Mouse (Mus musculus): ENCODE data around the gene Pgs1. TPM values are rescaled to one million over a fixed set of nuclear protein-coding genes. Genes with fewer than 3 reads are reported as not detected.

Pgs1 gene
- polyA plus RNA-seq, 1 experiment from 2014 or later = 60.7 TPM

GRCm38 (mm10) chr11:117997085-117997484, 11.0 kb downstream of the Pgs1 start:
- H3K4me3 ChIP-seq (replicated peaks) = no peak overlapping the region
- no peak for ATAC-seq (ENCODE audit: low FRiP score)
- peaks cover 40% of the 10 kb centered on the region for H3K4me1 ChIP-seq
- H3K27me3 ChIP-seq (replicated peaks) = no peaks in the 10 kb centered on the region
- WGBS = 93% methylated on average over 2 of the region's 2 CpGs
- H3K36me3 ChIP-seq = peaks cover 26% of the 10 kb centered on the region
- H3K9me3 ChIP-seq (replicated peaks) = no peaks in the 10 kb centered on the region
- no peak overlapping the region for H3K9ac ChIP-seq (replicated peaks)
- 0 out of 2 replicates have a peak overlapping the region, but pooled peaks have one; percentile 11 for H3K27ac ChIP-seq (replicated peaks)
- H3K4me2 ChIP-seq = no peak overlapping the region

GRCm38 (mm10) chr11:117998356-117998755, 12.3 kb downstream of the Pgs1 start:
- no peak for ATAC-seq (ENCODE audit: low FRiP score)
- 92% methylated on average over 4 of the region's 4 CpGs for WGBS

GRCm38 (mm10) chr11:117999260-117999934, 13.3 kb downstream of the Pgs1 start:
- H3K4me2 ChIP-seq = no peak overlapping the region
- no peaks in the 10 kb centered on the region for H3K27me3 ChIP-seq (replicated peaks)
- no peak overlapping the region for H3K4me3 ChIP-seq (replicated peaks)
- no peak for ATAC-seq (ENCODE audit: low FRiP score)
- H3K4me1 ChIP-seq = peaks cover 26% of the 10 kb centered on the region
- WGBS = 84% methylated on average over 6 of the region's 6 CpGs
- H3K36me3 ChIP-seq = peaks cover 46% of the 10 kb centered on the region
- no peaks in the 10 kb centered on the region for H3K9me3 ChIP-seq (replicated peaks)
- H3K9ac ChIP-seq (replicated peaks) = no peak overlapping the region
- no peak overlapping the region for H3K27ac ChIP-seq (replicated peaks)

More at GRCm38 (mm10) chr11:117998356-117998755, 12.3 kb downstream of the Pgs1 start:
- no peak overlapping the region for H3K9ac ChIP-seq (replicated peaks)
- no peak overlapping the region for H3K4me2 ChIP-seq
- no peak overlapping the region for H3K27ac ChIP-seq (replicated peaks)
- no peak overlapping the region for H3K4me3 ChIP-seq (replicated peaks)
- H3K4me1 ChIP-seq = peaks cover 36% of the 10 kb centered on the region
- H3K9me3 ChIP-seq (replicated peaks) = no peaks in the 10 kb centered on the region
- no peaks in the 10 kb centered on the region for H3K27me3 ChIP-seq (replicated peaks)
- H3K36me3 ChIP-seq = peaks cover 36% of the 10 kb centered on the region

GRCm38 (mm10) chr11:118000083-118000482, 14.0 kb downstream of the Pgs1 start:
- WGBS = 73% methylated on average over 1 of the region's 1 CpGs
- no peak for ATAC-seq (ENCODE audit: low FRiP score)
- Histone ChIP-seq H3K4me1 (peaks cover 19% of the 10 kb centered on the region), H3K27ac (replicated peaks) (no peak overlapping the region), H3K9me3 (replicated peaks) (no peaks in the 10 kb centered on the region), H3K36me3 (peaks cover 53% of the 10 kb centered on the region), H3K4me2 (no peak overlapping the region), H3K4me3 (replicated peaks) (no peak overlapping the region), H3K27me3 (replicated peaks) (no peaks in the 10 kb centered on the region), H3K9ac (replicated peaks) (no peak overlapping the region)

GRCm38 (mm10) chr11:118000565-118001215, 14.6 kb downstream of the Pgs1 start:
- no peak overlapping the region for H3K4me3 ChIP-seq (replicated peaks)
- H3K4me1 ChIP-seq = peaks cover 13% of the 10 kb centered on the region
- 94% methylated on average over 7 of the region's 7 CpGs for WGBS
- H3K27me3 ChIP-seq (replicated peaks) = no peaks in the 10 kb centered on the region
- no peak overlapping the region for H3K9ac ChIP-seq (replicated peaks)
- no peaks in the 10 kb centered on the region for H3K9me3 ChIP-seq (replicated peaks)
- ATAC-seq (ENCODE audit: low FRiP score) = no peak
- no peak overlapping the region for H3K27ac ChIP-seq (replicated peaks)
- no peak overlapping the region for H3K4me2 ChIP-seq
- peaks cover 59% of the 10 kb centered on the region for H3K36me3 ChIP-seq

GRCm38 (mm10) chr11:118003176-118003575, 17.1 kb downstream of the Pgs1 start:
- Histone ChIP-seq H3K4me2 (no peak overlapping the region), H3K9me3 (replicated peaks) (no peaks in the 10 kb centered on the region), H3K9ac (replicated peaks) (no peak overlapping the region; the same call in 1 of the 2 replicates), H3K27ac (replicated peaks) (no peak overlapping the region), H3K4me1 (peaks cover 10% of the 10 kb centered on the region; the same call in 1 of the 2 replicates), H3K27me3 (replicated peaks) (no peaks in the 10 kb centered on the region), H3K4me3 (replicated peaks) (no peak overlapping the region), H3K36me3 (peaks cover 71% of the 10 kb centered on the region)
- 97% methylated on average over 14 of the region's 14 CpGs for WGBS
- no peak for ATAC-seq (ENCODE audit: low FRiP score)

GRCm38 (mm10) chr11:118003718-118004117, 17.6 kb downstream of the Pgs1 start:
- Histone ChIP-seq H3K4me2 (no peak overlapping the region), H3K9ac (replicated peaks) (no peak overlapping the region), H3K4me3 (replicated peaks) (no peak overlapping the region), H3K27me3 (replicated peaks) (no peaks in the 10 kb centered on the region), H3K36me3 (peaks cover 71% of the 10 kb centered on the region), H3K27ac (replicated peaks) (no peak overlapping the region), H3K4me1 (peaks cover 11% of the 10 kb centered on the region; the same call in 1 of the 2 replicates), H3K9me3 (replicated peaks) (no peaks in the 10 kb centered on the region)
- no peak for ATAC-seq (ENCODE audit: low FRiP score)
- WGBS = 85% methylated on average over 5 of the region's 5 CpGs

- 94% methylated on average over 5 of the region's 5 CpGs for WGBS
- Histone ChIP-seq H3K27ac (replicated peaks) (no peak overlapping the region), H3K4me2 (no peak overlapping the region), H3K9me3 (replicated peaks) (no peaks in the 10 kb centered on the region), H3K4me3 (replicated peaks) (no peak overlapping the region), H3K36me3 (peaks cover 71% of the 10 kb centered on the region), H3K9ac (replicated peaks) (no peak overlapping the region), H3K4me1 (peaks cover 16% of the 10 kb centered on the region), H3K27me3 (replicated peaks) (no peaks in the 10 kb centered on the region)
- ATAC-seq (ENCODE audit: low FRiP score) = no peak
Observed at GRCm38 (mm10) chr11:118004217-118004616, 18.1 kb downstream of the Pgs1 start.

GRCm38 (mm10) chr11:118007460-118008143, 21.5 kb downstream of the Pgs1 start:
- Histone ChIP-seq H3K36me3 (peaks cover 41% of the 10 kb centered on the region), H3K9ac (replicated peaks) (no peak overlapping the region), H3K4me3 (replicated peaks) (no peak overlapping the region), H3K9me3 (replicated peaks) (no peaks in the 10 kb centered on the region), H3K4me1 (peaks cover 35% of the 10 kb centered on the region), H3K4me2 (no peak overlapping the region), H3K27me3 (replicated peaks) (no peaks in the 10 kb centered on the region), H3K27ac (replicated peaks) (no peak overlapping the region)
- 70% methylated on average over 8 of the region's 8 CpGs for WGBS
- ATAC-seq (ENCODE audit: low FRiP score) = no peak

GRCm38 (mm10) chr11:118008144-118008805, 22.2 kb downstream of the Pgs1 start:
- 72% methylated on average over 5 of the region's 5 CpGs for WGBS
- H3K36me3 ChIP-seq = peaks cover 36% of the 10 kb centered on the region
- no peak overlapping the region for H3K9ac ChIP-seq (replicated peaks)
- no peaks in the 10 kb centered on the region for H3K27me3 ChIP-seq (replicated peaks)
- no peak overlapping the region for H3K4me2 ChIP-seq
- ATAC-seq (ENCODE audit: low FRiP score) = no peak
- H3K4me3 ChIP-seq (replicated peaks) = no peak overlapping the region
- peaks cover 35% of the 10 kb centered on the region for H3K4me1 ChIP-seq
- H3K27ac ChIP-seq (replicated peaks) = no peak overlapping the region
- no peaks in the 10 kb centered on the region for H3K9me3 ChIP-seq (replicated peaks)

- Histone ChIP-seq H3K4me1 (peaks cover 35% of the 10 kb centered on the region), H3K27me3 (replicated peaks) (no peaks in the 10 kb centered on the region), H3K27ac (replicated peaks) (no peak overlapping the region), H3K36me3 (peaks cover 30% of the 10 kb centered on the region), H3K4me3 (replicated peaks) (no peak overlapping the region), H3K9ac (replicated peaks) (no peak overlapping the region), H3K9me3 (replicated peaks) (no peaks in the 10 kb centered on the region), H3K4me2 (no peak overlapping the region)
- WGBS = 86% methylated on average over 8 of the region's 8 CpGs
- ATAC-seq (ENCODE audit: low FRiP score) = no peak
Observed at GRCm38 (mm10) chr11:118008843-118009242, 22.8 kb downstream of the Pgs1 start.

Measured in neural tube, embryonic 15.5 days (tissue).